Mouse (Mus musculus) embryonic facial prominence, embryonic 14.5 days (tissue): ENCODE results near the gene Pramef12. TPM values are rescaled to one million over a fixed set of nuclear protein-coding genes. Genes with fewer than 3 reads are reported as not detected.

Experiments
- ATAC-seq: fragments of 200-750 bp; cut with Nextera tagmentation; 2 replicates; pipeline ENCODE4 v1.8.0; 2017; ENCODE audit warnings: low read depth, moderate number of reproducible peaks, moderate TSS enrichment
- DNase-seq: peaks from one replicate; pipeline ENCODE4 v3.0.0-alpha.2; 2015; ENCODE audit warnings: low spot score
- H3K27ac ChIP-seq: fragments of 300-500 bp; sonication (generic); replicated peaks from 2 replicates; pipeline ENCODE4 v1.5.1; 2014; ENCODE audit warnings: low read depth, mild to moderate bottlenecking, low read length, moderate library complexity
- H3K27me3 ChIP-seq: fragments of 300-500 bp; sonication (generic); replicated peaks from 2 replicates; pipeline ENCODE4 v1.6.1; 2014; ENCODE audit warnings: low read length; ENCODE audit not compliant: control insufficient read depth, insufficient read depth
- H3K36me3 ChIP-seq: fragments of 300-500 bp; sonication (generic); 2 replicates; pipeline ENCODE4 v1.6.1; 2014; ENCODE audit warnings: low read length, mixed read lengths; ENCODE audit not compliant: control insufficient read depth, insufficient read depth
- H3K4me1 ChIP-seq: fragments of 300-500 bp; sonication (generic); 2 replicates; pipeline ENCODE4 v1.6.1; 2014; ENCODE audit warnings: antibody characterized with exemption, low read length; ENCODE audit not compliant: control insufficient read depth, insufficient read depth
- H3K4me2 ChIP-seq: fragments of 300-500 bp; sonication (generic); 2 replicates; pipeline ENCODE4 v1.6.1; 2014; ENCODE audit warnings: low read depth, mild to moderate bottlenecking, low read length, moderate library complexity, mixed read lengths
- H3K4me3 ChIP-seq: fragments of 300-500 bp; sonication (generic); 2 replicates; pipeline ENCODE4 v1.5.1; 2014; ENCODE audit warnings: low read depth, mild to moderate bottlenecking, low read length
- H3K9ac ChIP-seq: fragments of 300-500 bp; sonication (generic); 2 replicates; pipeline ENCODE4 v1.6.1; 2014; ENCODE audit warnings: low read depth, mild to moderate bottlenecking, low read length, moderate library complexity, mixed read lengths
- H3K9me3 ChIP-seq: fragments of 300-500 bp; sonication (generic); 2 replicates; pipeline ENCODE4 v1.6.1; 2016; ENCODE audit warnings: low read length; ENCODE audit not compliant: control insufficient read depth
- WGBS: fragments of 180-500 bp; shearing (Covaris S2); extraction: QIAGEN DNeasy Blood & Tissue Kit; methylation state at CpG from one replicate; pipeline ENCODE4 v1.1.7; 2014; 5-methylcytosine and 5-hydroxymethylcytosine counted together
- polyA plus RNA-seq: library from polyadenylated mRNA; unstranded; fragments of >200 nt; fragmentation: Nextera tagmentation; extraction: Ambion mirVana; gene quantifications from 2 replicates; pipeline ENCODE4 v1.2.1, GENCODE M21; 2014

Pramef12 gene
- polyA plus RNA-seq, result 0.16 and 0.24 TPM in 2 replicates

GRCm38 (mm10) chr4:144408290-144408689 is at the start of gene Pramef12:
Gene Pramef12 (minus strand): TSS chr4:144408464.
- Histone ChIP-seq H3K4me3 (no peak within 1 kb of the TSS), H3K9me3 (no peaks in the 10 kb centered on the region), H3K4me2 (no peak within 1 kb of the TSS), H3K36me3 (no peaks in the 10 kb centered on the region), H3K4me1 (no peaks in the 10 kb centered on the region), H3K9ac (no peak within 1 kb of the TSS), H3K27me3 (no peaks in the 10 kb centered on the region), H3K27ac (no peak within 1 kb of the TSS)
- DNase-seq, result no peak
- 82% methylated on average over 9 of the region's 9 CpGs for WGBS
- no peak for ATAC-seq

- Histone ChIP-seq H3K9me3 (no peaks in the 10 kb centered on the region), H3K27me3 (no peaks in the 10 kb centered on the region), H3K27ac (no peak within 1 kb of the TSS), H3K9ac (no peak within 1 kb of the TSS), H3K36me3 (no peaks in the 10 kb centered on the region), H3K4me2 (no peak within 1 kb of the TSS), H3K4me1 (no peaks in the 10 kb centered on the region), H3K4me3 (no peak within 1 kb of the TSS)
- ATAC-seq, result no peak
- no peak for DNase-seq
- WGBS, result 72% methylated on average over 2 of the region's 2 CpGs
Measured at GRCm38 (mm10) chr4:144453217-144453616, 45.0 kb upstream of the Pramef12 start, which contains the start of gene Gm9944. Gene Gm9944 (minus strand): TSS chr4:144453317.

GRCm38 (mm10) chr4:144448546-144448945 is 40.3 kb upstream of the Pramef12 start:
- WGBS, result 56% methylated on average over 2 of the region's 2 CpGs
- Histone ChIP-seq H3K4me1 (no peaks in the 10 kb centered on the region), H3K9ac (no peak overlapping the region), H3K4me3 (no peak overlapping the region), H3K27ac (no peak overlapping the region), H3K36me3 (no peaks in the 10 kb centered on the region), H3K4me2 (no peak overlapping the region), H3K27me3 (no peaks in the 10 kb centered on the region), H3K9me3 (no peaks in the 10 kb centered on the region)
- ATAC-seq (no peak), DNase-seq (no peak)

- Histone ChIP-seq H3K4me3 (no peak overlapping the region), H3K4me2 (no peak overlapping the region), H3K27ac (no peak overlapping the region), H3K36me3 (no peaks in the 10 kb centered on the region), H3K9ac (no peak overlapping the region), H3K27me3 (no peaks in the 10 kb centered on the region), H3K9me3 (0 out of 2 replicates have a peak, but pooled peaks cover 6% of the 10 kb centered on the region), H3K4me1 (no peaks in the 10 kb centered on the region)
- 70% methylated on average over 1 of the region's 1 CpGs for WGBS
- no peak for ATAC-seq
- DNase-seq, result no peak
Measured at GRCm38 (mm10) chr4:144441582-144441981, 33.3 kb upstream of the Pramef12 start.

GRCm38 (mm10) chr4:144441095-144441494 is 32.8 kb upstream of the Pramef12 start:
- 79% methylated on average over 4 of the region's 4 CpGs for WGBS
- Histone ChIP-seq H3K27ac (no peak overlapping the region), H3K9me3 (0 out of 2 replicates have a peak, but pooled peaks cover 6% of the 10 kb centered on the region), H3K9ac (no peak overlapping the region), H3K4me3 (no peak overlapping the region), H3K36me3 (no peaks in the 10 kb centered on the region), H3K27me3 (no peaks in the 10 kb centered on the region), H3K4me1 (no peaks in the 10 kb centered on the region), H3K4me2 (no peak overlapping the region)
- DNase-seq (no peak), ATAC-seq (no peak)

- ATAC-seq (no peak), DNase-seq (no peak)
- Histone ChIP-seq H3K9me3 (0 out of 2 replicates have a peak, but pooled peaks cover 6% of the 10 kb centered on the region), H3K4me2 (no peak within 1 kb of the TSS), H3K4me3 (no peak within 1 kb of the TSS), H3K4me1 (no peaks in the 10 kb centered on the region), H3K9ac (no peak within 1 kb of the TSS), H3K27me3 (no peaks in the 10 kb centered on the region), H3K36me3 (no peaks in the 10 kb centered on the region), H3K27ac (no peak within 1 kb of the TSS)
Measured at GRCm38 (mm10) chr4:144438672-144439071, 30.4 kb upstream of the Pramef12 start, which contains the start of gene 1700012P22Rik. Gene 1700012P22Rik (minus strand): TSS chr4:144438772.

GRCm38 (mm10) chr4:144433216-144433615 is 25.0 kb upstream of the Pramef12 start:
- ATAC-seq (no peak), DNase-seq (no peak)
- H3K4me2 ChIP-seq, result no peak overlapping the region
- no peaks in the 10 kb centered on the region for H3K4me1 ChIP-seq
- H3K9me3 ChIP-seq, result no peaks in the 10 kb centered on the region; the same call in 1 of the 2 replicates
- H3K4me3 ChIP-seq, result no peak overlapping the region
- H3K36me3 ChIP-seq, result no peaks in the 10 kb centered on the region
- no peak overlapping the region for H3K9ac ChIP-seq
- 86% methylated on average over 5 of the region's 5 CpGs for WGBS
- H3K27me3 ChIP-seq, result no peaks in the 10 kb centered on the region
- no peak overlapping the region for H3K27ac ChIP-seq

- ATAC-seq (no peak), DNase-seq (no peak)
- Histone ChIP-seq H3K27ac (no peak overlapping the region), H3K9me3 (no peaks in the 10 kb centered on the region; the same call in none of the 2 replicates), H3K4me2 (no peak overlapping the region), H3K27me3 (no peaks in the 10 kb centered on the region), H3K4me3 (no peak overlapping the region), H3K9ac (no peak overlapping the region), H3K4me1 (no peaks in the 10 kb centered on the region), H3K36me3 (no peaks in the 10 kb centered on the region)
- WGBS, result 77% methylated on average over 2 of the region's 2 CpGs
Measured at GRCm38 (mm10) chr4:144430723-144431122, 22.5 kb upstream of the Pramef12 start.

- Histone ChIP-seq H3K4me2 (no peak overlapping the region), H3K4me3 (no peak overlapping the region), H3K36me3 (no peaks in the 10 kb centered on the region), H3K9me3 (no peaks in the 10 kb centered on the region; the same call in none of the 2 replicates), H3K27me3 (no peaks in the 10 kb centered on the region), H3K4me1 (no peaks in the 10 kb centered on the region), H3K9ac (no peak overlapping the region), H3K27ac (no peak overlapping the region)
- DNase-seq (no peak), ATAC-seq (no peak)
- WGBS, result 17% methylated on average over 3 of the region's 3 CpGs
Measured at GRCm38 (mm10) chr4:144428868-144429267, 20.6 kb upstream of the Pramef12 start.
